Mouse (Mus musculus): ENCODE measurements around the gene Gys1. TPM values are rescaled to one million over a fixed set of nuclear protein-coding genes. Genes with fewer than 3 reads are reported as not detected.

Gene Gys1
- polyA plus RNA-seq, 1 experiment from 2014 or later = 45.2 TPM

DNA sequence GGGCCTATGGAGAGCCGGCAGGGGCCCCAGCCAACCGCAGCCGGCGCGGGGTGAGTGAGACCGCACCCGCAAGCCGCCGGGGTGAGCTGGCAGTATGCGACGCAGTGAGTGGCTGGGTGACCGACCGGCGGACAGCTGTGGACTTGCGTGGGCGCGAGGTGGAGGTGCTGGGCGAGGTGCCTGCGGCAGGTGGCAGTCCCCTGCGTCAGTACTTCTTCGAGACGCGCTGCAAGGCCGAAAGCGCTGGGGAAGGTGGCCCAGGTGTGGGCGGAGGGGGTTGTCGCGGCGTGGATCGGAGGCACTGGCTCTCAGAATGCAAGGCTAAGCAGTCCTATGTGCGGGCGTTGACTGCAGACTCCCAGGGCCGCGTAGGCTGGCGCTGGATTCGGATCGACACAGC, 19.0 kb upstream of the Gys1 start:
- peak overlapping the region; percentile 21 for H3K4me3 ChIP-seq (replicated peaks)
- H3K27me3 ChIP-seq = peaks cover 99% of the 10 kb centered on the region
- ATAC-seq (ENCODE audit: insufficient number of reproducible peaks, insufficient read depth, low FRiP score, low TSS enrichment, low read depth) = no peak
- H3K4me2 ChIP-seq = peak overlapping the region; percentile 36
- no peaks in the 10 kb centered on the region for H3K9me3 ChIP-seq
- H3K9ac ChIP-seq (replicated peaks) = no peak overlapping the region
- H3K4me1 ChIP-seq (replicated peaks) = peaks cover 46% of the 10 kb centered on the region
- WGBS = 14% methylated on average over 37 of the region's 37 CpGs
- no peak overlapping the region for H3K27ac ChIP-seq
- peaks cover 1% of the 10 kb centered on the region; the same call in 1 of the 2 replicates for H3K36me3 ChIP-seq

GRCm38 (mm10) chr7:45417962-45418492, 16.6 kb upstream of the Gys1 start:
- H3K4me3 ChIP-seq (replicated peaks) = peak overlapping the region; percentile 11
- peaks cover 47% of the 10 kb centered on the region for H3K4me1 ChIP-seq (replicated peaks)
- 9% methylated on average over 13 of the region's 13 CpGs for WGBS
- H3K9me3 ChIP-seq = no peaks in the 10 kb centered on the region
- H3K27ac ChIP-seq = no peak overlapping the region
- H3K27me3 ChIP-seq = peaks cover 86% of the 10 kb centered on the region
- H3K4me2 ChIP-seq = peak overlapping the region; percentile 34
- no peak for ATAC-seq (ENCODE audit: insufficient number of reproducible peaks, insufficient read depth, low FRiP score, low TSS enrichment, low read depth)
- H3K9ac ChIP-seq (replicated peaks) = no peak overlapping the region
- H3K36me3 ChIP-seq = peaks cover 25% of the 10 kb centered on the region

GRCm38 (mm10) chr7:45419859-45420614, 14.6 kb upstream of the Gys1 start:
- no peak for ATAC-seq (ENCODE audit: insufficient number of reproducible peaks, insufficient read depth, low FRiP score, low TSS enrichment, low read depth)
- Histone ChIP-seq H3K27me3 (peaks cover 66% of the 10 kb centered on the region), H3K9ac (replicated peaks) (peak overlapping the region; percentile 37; the same call in 1 of the 2 replicates), H3K4me1 (replicated peaks) (peaks cover 33% of the 10 kb centered on the region), H3K4me2 (peak overlapping the region; percentile 43), H3K9me3 (no peaks in the 10 kb centered on the region), H3K4me3 (replicated peaks) (peak overlapping the region; percentile 16), H3K27ac (no peak overlapping the region), H3K36me3 (peaks cover 45% of the 10 kb centered on the region)
- 9% methylated on average over 27 of the region's 27 CpGs for WGBS

DNA sequence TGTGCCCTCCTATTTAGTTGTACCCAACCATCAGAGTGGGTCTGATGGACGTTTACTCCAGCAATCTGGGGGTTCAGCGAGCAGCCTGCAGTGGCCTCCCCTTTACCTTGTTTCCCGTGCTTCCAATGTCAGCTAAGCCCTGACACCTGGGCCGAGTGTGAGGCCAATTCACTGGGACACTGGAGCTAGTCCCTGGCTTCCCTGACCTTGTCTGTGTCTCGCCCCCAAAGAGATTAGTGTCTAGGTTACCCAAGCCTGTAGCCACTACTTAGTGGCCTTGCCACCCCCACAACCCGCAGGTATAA, 14.1 kb upstream of the Gys1 start, which contains the start of gene Lhb:
TSS of gene Lhb (plus strand) at position 206 of the 305 bp plus-strand sequence.
- Histone ChIP-seq H3K27ac (no peak within 1 kb of the TSS), H3K27me3 (peaks cover 60% of the 10 kb centered on the region), H3K9me3 (no peaks in the 10 kb centered on the region), H3K4me1 (replicated peaks) (peaks cover 29% of the 10 kb centered on the region), H3K4me2 (peak within 1 kb of the TSS; percentile 43), H3K36me3 (peaks cover 50% of the 10 kb centered on the region), H3K4me3 (replicated peaks) (peak within 1 kb of the TSS; percentile 16), H3K9ac (replicated peaks) (peak within 1 kb of the TSS; percentile 37; the same call in 1 of the 2 replicates)
- WGBS = 63% methylated on average over 6 of the region's 6 CpGs
- ATAC-seq (ENCODE audit: insufficient number of reproducible peaks, insufficient read depth, low FRiP score, low TSS enrichment, low read depth) = no peak

DNA sequence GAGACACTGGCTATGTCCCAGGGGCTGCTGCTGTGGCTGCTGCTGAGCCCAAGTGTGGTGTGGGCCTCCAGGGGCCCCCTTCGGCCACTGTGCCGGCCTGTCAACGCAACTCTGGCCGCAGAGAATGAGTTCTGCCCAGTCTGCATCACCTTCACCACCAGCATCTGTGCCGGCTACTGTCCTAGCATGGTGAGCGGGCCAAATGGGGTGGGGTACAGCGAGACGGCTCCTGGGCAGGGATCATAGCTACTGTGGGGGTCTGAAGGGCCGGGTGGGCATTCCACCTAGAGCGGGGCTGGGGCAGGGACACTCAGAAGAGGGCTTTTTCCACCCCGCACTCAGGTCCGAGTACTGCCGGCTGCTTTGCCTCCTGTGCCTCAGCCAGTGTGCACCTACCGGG, 13.4 kb upstream of the Gys1 start:
- H3K27me3 ChIP-seq = peaks cover 54% of the 10 kb centered on the region
- H3K9ac ChIP-seq (replicated peaks) = no peak overlapping the region
- no peaks in the 10 kb centered on the region for H3K9me3 ChIP-seq
- peaks cover 26% of the 10 kb centered on the region for H3K4me1 ChIP-seq (replicated peaks)
- ATAC-seq (ENCODE audit: insufficient number of reproducible peaks, insufficient read depth, low FRiP score, low TSS enrichment, low read depth) = no peak
- WGBS = 91% methylated on average over 14 of the region's 14 CpGs
- no peak overlapping the region for H3K27ac ChIP-seq
- no peak overlapping the region for H3K4me2 ChIP-seq
- H3K4me3 ChIP-seq (replicated peaks) = no peak overlapping the region
- peaks cover 56% of the 10 kb centered on the region for H3K36me3 ChIP-seq

DNA sequence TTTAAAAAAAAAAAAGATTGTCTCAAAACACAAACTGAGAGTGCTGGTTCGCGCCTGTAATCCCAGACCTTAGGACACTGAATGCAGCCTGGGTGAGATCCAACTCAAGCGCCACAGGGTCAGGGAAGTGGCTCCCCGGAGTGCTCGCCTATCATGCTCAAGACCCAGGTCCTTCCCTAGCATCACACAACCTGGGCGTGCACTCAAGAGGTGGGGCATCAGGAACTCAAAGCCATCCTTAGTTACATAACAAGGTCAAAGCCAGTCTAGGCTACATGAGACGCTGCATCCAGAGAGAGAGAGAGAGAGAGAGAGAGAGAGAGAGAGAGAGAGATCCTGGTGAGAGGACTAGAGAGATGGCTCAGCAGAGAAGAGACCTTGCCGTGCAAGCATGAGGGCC, 8.1 kb upstream of the Gys1 start:
- 94% methylated on average over 8 of the region's 8 CpGs for WGBS
- H3K36me3 ChIP-seq = peaks cover 98% of the 10 kb centered on the region
- ATAC-seq (ENCODE audit: insufficient number of reproducible peaks, insufficient read depth, low FRiP score, low TSS enrichment, low read depth) = no peak
- no peaks in the 10 kb centered on the region for H3K4me1 ChIP-seq (replicated peaks)
- no peak overlapping the region for H3K4me2 ChIP-seq
- 0 out of 2 replicates have a peak, but pooled peaks cover under 1% of the 10 kb centered on the region for H3K27me3 ChIP-seq
- H3K27ac ChIP-seq = no peak overlapping the region
- H3K9ac ChIP-seq (replicated peaks) = no peak overlapping the region
- no peak overlapping the region for H3K4me3 ChIP-seq (replicated peaks)
- H3K9me3 ChIP-seq = no peaks in the 10 kb centered on the region

DNA sequence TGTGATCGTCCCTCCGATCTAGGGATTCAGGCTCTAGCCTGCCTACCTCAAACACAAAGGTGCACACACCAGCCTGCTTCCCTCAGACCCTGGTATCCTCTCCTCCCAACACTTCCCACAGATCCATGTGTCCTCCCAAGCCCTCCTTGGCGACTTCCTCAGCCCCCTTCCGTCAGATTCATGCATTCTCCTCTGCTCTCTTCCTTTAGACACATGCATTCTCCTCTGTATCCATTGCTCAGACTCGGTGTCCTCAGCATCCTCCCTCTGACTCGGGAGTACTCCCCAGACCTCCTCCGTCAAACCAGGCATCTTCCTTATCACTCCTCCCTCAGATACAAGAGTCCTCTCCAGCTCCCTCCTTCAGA, 825 bp upstream of the Gys1 start:
- Histone ChIP-seq H3K9ac (replicated peaks) (peak overlapping the region; percentile 84), H3K9me3 (no peaks in the 10 kb centered on the region), H3K27ac (peak overlapping the region; percentile 90), H3K27me3 (no peaks in the 10 kb centered on the region), H3K36me3 (peaks cover 34% of the 10 kb centered on the region), H3K4me3 (replicated peaks) (peak overlapping the region; percentile 87), H3K4me1 (replicated peaks) (peaks cover 43% of the 10 kb centered on the region), H3K4me2 (peak overlapping the region; percentile 95)
- WGBS = 3% methylated on average over 7 of the region's 7 CpGs
- ATAC-seq (ENCODE audit: insufficient number of reproducible peaks, insufficient read depth, low FRiP score, low TSS enrichment, low read depth) = no peak

GRCm38 (mm10) chr7:45435038-45435437, 394 bp downstream of the Gys1 start:
- WGBS = 3% methylated on average over 16 of the region's 16 CpGs
- Histone ChIP-seq H3K9me3 (no peaks in the 10 kb centered on the region), H3K4me3 (replicated peaks) (peak overlapping the region; percentile 87), H3K9ac (replicated peaks) (peak overlapping the region; percentile 76), H3K4me1 (replicated peaks) (peaks cover 43% of the 10 kb centered on the region), H3K27me3 (no peaks in the 10 kb centered on the region), H3K27ac (peak overlapping the region; percentile 46), H3K36me3 (peaks cover 31% of the 10 kb centered on the region), H3K4me2 (peak overlapping the region; percentile 95)
- no peak; the same call in 1 of the 2 replicates for ATAC-seq (ENCODE audit: insufficient number of reproducible peaks, insufficient read depth, low FRiP score, low TSS enrichment, low read depth)

- H3K4me3 ChIP-seq (replicated peaks) = no peak overlapping the region
- no peaks in the 10 kb centered on the region for H3K9me3 ChIP-seq
- WGBS = 86% methylated on average over 5 of the region's 5 CpGs
- H3K4me1 ChIP-seq (replicated peaks) = peaks cover 43% of the 10 kb centered on the region
- 0 out of 2 replicates have a peak overlapping the region, but pooled peaks have one; percentile 1 for H3K9ac ChIP-seq (replicated peaks)
- no peak overlapping the region for H3K27ac ChIP-seq
- no peaks in the 10 kb centered on the region for H3K27me3 ChIP-seq
- H3K36me3 ChIP-seq = peaks cover 31% of the 10 kb centered on the region
- H3K4me2 ChIP-seq = peak overlapping the region; percentile 95
- no peak for ATAC-seq (ENCODE audit: insufficient number of reproducible peaks, insufficient read depth, low FRiP score, low TSS enrichment, low read depth)
Observed at GRCm38 (mm10) chr7:45436444-45436843, 1.8 kb downstream of the Gys1 start.

- no peak overlapping the region for H3K9ac ChIP-seq (replicated peaks)
- no peaks in the 10 kb centered on the region for H3K9me3 ChIP-seq
- H3K36me3 ChIP-seq = peaks cover 29% of the 10 kb centered on the region
- ATAC-seq (ENCODE audit: insufficient number of reproducible peaks, insufficient read depth, low FRiP score, low TSS enrichment, low read depth) = no peak
- no peaks in the 10 kb centered on the region for H3K27me3 ChIP-seq
- H3K4me2 ChIP-seq = peak overlapping the region; percentile 48
- peaks cover 43% of the 10 kb centered on the region for H3K4me1 ChIP-seq (replicated peaks)
- peak overlapping the region; percentile 24; the same call in 1 of the 2 replicates for H3K27ac ChIP-seq
- H3K4me3 ChIP-seq (replicated peaks) = peak overlapping the region; percentile 8; the same call in 1 of the 2 replicates
- 24% methylated on average over 6 of the region's 6 CpGs for WGBS
Observed at GRCm38 (mm10) chr7:45437046-45437445, 2.4 kb downstream of the Gys1 start.

DNA sequence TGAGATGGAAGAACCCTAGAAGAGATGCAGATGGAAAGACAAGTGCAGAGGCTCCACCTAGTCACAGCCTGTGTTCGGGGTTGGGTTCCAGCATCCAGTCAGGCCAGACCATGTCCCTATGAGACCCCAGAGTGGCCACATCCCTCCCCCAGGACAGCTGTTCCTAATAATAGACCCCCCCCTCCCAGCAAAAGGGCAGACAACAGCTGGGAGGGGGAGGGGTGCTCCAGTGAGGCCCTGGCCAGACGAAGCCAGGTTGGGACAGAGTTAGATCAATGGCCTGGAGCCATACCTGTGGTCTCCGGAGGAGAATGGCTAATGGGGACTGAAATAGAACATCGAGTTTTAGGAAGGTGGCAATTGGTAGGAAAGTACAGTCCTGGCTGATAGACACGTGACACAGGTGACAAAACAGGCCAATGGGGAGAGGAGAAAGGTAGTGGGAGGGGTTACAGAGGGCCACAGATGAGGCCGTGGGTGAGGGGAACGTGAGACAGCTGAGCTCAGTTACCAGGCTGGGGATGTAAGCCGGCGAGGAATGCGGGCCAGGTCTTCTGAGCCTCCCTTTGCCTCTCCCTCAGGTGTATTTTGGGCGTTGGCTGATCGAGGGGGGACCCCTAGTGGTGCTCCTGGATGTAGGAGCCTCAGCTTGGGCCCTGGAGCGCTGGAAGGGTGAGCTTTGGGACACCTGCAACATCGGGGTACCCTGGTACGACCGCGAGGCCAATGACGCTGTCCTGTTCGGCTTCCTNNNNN, 3.1 kb downstream of the Gys1 start, which contains the start of gene Ruvbl2:
TSS of gene Ruvbl2 (minus strand) at position 576 of the 756 bp plus-strand sequence.
- H3K27ac ChIP-seq = peak within 1 kb of the TSS; percentile 24; the same call in 1 of the 2 replicates
- H3K9ac ChIP-seq (replicated peaks) = peak within 1 kb of the TSS; percentile 13; the same call in 1 of the 2 replicates
- H3K4me1 ChIP-seq (replicated peaks) = peaks cover 41% of the 10 kb centered on the region
- no peaks in the 10 kb centered on the region for H3K9me3 ChIP-seq
- H3K36me3 ChIP-seq = peaks cover 32% of the 10 kb centered on the region
- H3K4me3 ChIP-seq (replicated peaks) = peak within 1 kb of the TSS; percentile 8; the same call in 1 of the 2 replicates
- peak within 1 kb of the TSS; percentile 48 for H3K4me2 ChIP-seq
- no peaks in the 10 kb centered on the region for H3K27me3 ChIP-seq
- 12% methylated on average over 19 of the region's 19 CpGs for WGBS
- ATAC-seq (ENCODE audit: insufficient number of reproducible peaks, insufficient read depth, low FRiP score, low TSS enrichment, low read depth) = no peak
